Mouse (Mus musculus) lung, adult 18-20 months (tissue): ENCODE results near the gene Mbnl3.

Experiments
- DNase-seq, 2 experiments: peaks; one replicate each; pipeline ENCODE4 v3.0.0; 2022; ENCODE audit warnings: mixed read lengths in 2 of 2

The Mbnl3 gene

DNA sequence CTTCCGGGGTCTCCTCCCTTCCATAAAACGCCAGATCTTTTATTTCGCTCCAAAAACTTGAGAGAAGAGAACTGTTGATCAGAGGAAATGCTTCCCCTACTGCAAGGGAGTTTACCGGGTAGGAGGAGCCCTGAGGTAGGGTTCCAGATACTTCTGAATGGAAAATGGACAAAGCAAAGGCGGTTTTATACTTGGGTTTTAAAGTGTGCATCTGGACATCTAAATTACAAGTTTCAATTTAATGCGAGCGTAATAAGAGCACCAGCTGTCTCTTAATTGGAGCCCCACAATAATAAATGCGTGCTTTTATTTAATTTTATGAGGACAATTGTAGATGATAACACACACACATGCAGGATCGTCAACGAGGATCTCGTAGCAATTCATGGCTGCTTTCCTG, at the start of gene Mbnl3:
Gene Mbnl3 (minus strand): TSS at position 101 of the 400 bp plus-strand sequence.
- no peak for DNase-seq

DNA sequence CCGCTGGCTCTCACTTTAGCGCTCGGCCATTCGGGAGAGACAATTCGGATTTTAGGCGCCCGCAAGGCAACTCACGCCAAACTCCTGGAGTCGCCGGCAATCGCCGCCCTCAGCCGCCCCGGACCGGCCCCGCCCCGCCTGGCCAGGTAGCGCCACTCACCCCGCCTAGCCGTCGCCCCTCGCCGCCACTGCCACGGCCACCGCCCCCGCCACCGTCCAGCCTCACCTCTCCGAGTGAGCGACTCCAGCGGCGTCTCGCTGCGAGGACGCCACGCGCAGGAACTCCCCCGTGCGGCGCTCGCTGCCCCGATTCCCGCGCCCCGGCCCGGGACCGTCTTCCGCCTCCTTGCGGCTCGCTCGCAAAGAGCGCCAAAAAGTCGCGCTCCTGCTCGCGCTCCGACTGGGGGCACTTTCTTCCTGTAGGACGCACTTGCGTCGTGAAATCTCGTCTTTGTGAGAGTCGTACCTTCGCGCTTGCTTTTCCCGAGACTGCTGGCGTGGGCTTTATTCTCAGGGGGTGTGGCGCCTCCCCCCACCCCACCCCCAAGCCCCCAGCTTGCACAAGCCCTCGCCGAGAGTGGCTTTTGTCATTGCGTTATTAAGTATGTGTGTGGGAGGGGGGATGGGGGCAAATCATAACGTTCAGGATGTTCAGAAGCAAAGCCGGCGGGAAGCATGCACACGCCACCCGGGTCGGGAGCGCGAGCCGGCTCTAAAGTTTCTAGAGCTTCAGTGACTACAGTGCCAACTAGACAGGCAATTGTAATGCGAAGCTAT, 596 bp downstream of the Mbnl3 start:
- peak; percentile 26 to 47 for DNase-seq

DNA sequence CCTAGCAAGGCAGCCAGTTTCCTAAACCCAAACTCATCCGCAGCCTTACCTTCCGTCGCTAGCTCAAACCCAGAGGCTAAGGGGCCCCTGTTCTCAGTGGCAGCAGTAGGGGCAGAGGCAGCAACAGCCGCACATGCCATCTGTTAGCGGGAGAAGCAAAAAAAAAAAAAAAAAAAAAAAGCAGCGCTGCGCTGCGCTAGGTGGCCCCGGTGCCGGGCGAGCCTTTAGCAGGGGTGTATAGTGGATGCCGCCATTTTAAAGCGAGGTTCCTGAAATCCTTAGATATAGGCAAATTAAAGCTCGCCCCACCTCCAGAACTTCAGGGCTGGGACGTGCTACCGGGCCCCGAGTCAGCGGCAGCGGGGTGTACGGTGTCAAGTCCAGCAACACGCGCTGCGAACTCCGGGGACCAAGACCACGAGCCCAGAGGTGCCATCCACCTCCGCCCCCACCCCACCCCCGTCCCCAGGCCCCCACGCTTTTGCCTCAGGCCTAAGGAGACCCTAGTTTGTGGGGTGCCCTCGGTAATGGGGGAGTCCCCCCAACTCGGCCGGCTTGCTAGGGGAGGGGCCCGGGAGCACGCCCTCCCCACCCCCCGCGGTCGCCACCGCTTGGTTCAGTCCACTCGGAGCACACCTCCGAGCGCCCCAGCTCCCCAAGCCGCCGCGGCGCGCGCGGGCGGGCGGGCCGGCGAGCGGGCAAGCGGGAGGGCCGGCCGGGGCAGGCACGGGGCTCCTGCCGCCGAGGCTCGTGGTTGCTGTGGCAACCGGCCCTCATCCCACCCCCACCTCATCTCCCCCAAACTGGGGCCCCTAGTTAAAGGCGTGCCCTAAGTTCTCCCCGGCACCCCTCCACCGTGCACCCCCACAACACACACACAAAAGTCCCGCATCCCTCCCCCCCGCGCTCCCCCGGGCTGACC, 1.4 kb downstream of the Mbnl3 start:
- peak; percentile 56 to 63 for DNase-seq

DNA sequence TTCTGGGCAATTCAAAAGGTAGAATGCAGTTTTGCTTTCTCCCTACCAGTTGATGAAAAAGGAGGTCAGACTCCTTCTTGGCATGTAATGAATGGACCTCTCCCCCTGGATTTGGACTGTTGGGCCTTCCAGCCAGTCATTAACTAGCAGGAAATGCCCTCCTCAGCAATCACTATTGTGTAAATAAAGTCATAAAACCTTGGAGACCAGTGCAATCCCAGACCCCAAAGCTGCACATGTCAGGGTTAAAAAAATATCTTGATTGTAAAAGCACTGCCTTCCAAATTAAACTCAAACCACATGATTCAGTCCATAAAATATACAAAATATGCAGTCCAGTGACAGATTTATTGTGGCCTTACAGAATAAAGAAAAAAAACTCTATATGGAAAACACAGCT, 9.3 kb downstream of the Mbnl3 start:
- no peak for DNase-seq

DNA sequence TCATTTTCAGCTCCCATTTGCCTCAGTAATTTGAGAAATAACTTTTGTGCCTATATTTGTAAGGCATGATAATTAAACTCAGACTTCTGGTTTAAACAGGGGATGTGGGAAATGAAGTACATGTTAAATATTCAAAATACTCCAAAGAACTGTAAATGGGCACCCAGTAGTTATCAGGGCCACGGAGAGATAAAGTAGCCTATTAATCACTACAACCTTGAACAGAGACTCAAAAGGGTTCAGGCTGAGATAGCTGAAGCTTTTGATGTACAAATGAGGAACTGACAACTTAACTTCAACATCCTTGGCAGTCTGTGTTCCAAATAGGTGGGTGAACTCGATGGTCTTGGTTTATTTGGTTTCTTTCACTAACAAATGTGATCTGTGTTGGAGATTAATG, 34.4 kb downstream of the Mbnl3 start:
- DNase-seq: no peak

DNA sequence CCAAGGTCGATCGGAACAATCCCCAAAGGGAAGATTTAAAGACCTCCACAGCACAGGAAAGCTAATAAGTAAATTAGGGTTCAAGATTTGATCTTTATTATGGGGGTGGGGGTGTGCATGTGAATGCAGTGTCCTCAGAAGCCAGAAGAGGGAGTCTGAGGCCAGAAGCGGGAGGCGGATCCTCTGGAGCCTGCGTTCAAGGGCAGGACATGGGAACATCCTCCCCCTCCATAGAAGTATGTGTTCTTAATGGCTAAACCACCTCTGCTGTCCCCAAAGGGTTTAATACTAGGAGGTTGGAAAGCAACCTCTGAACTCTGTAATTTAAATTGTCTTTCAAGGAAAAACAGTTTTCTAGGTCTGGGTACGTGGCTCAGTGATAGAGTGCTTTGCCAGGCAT, 34.9 kb downstream of the Mbnl3 start:
- peak; percentile 5 to 16 for DNase-seq

DNA sequence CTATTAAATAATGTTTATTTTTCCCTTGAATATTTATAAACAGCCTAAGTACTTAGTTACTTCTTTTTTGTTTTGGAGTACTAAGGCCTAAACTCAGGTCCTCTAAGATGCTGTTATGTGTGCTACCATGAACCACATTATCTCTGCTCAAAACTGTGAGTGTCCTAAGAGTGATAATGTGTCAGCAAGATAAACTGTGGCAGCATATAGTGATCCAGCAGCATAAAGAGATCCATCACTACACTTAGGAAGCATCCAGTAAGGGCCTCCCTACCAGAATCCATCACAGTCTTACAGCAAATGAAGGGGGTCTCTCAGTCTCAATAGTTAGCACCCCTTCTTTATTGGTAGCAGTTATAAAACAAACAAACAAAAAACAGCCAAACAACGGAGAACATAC, 35.9 kb downstream of the Mbnl3 start:
- DNase-seq: no peak

DNA sequence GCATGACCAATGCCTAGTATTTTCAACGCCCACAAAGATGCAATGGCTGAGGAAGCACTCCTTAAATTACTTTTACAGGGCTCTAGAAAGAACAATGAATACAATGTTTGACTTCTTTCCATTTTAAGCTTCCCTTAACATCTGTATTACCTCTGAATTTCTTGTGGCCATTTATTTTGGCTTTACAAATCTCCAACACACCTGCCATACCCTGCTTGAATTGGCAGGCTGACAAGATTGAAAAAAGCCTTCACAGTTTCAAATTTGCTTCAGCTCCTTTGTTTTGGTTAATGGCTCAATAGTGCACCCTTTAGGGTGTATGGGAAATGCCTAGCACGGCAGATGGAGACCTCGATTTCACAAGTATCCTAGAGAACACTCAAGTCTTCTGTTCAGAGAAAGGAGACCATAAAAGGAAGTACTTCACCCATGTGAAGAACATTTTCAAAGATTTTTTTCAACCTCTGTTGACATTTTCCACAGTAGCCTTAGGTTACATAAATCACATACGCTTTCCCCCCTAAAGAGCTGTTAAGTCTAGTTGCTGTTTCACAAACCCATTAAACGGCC, 36.8 kb downstream of the Mbnl3 start:
- DNase-seq: peak; percentile 10 to 48

DNA sequence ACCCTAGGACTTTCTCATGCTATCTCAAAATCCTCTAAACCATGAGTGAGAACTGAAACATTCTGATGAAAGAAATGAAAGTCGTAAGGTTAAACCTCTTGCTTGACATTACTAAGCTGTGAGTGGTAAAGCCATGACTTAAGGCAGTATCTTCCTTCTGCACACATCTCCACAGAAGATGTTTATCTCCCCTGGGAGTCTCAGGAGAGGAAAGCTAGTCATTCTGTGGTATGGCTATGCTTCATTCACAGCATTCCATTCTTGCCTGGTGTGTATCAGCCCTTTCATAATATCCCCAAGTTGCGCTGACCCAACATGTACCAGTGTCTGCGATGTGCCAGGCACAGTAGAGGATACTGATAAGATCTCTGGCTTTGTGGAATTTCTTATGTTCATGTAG, 38.4 kb downstream of the Mbnl3 start:
- no peak for DNase-seq

DNA sequence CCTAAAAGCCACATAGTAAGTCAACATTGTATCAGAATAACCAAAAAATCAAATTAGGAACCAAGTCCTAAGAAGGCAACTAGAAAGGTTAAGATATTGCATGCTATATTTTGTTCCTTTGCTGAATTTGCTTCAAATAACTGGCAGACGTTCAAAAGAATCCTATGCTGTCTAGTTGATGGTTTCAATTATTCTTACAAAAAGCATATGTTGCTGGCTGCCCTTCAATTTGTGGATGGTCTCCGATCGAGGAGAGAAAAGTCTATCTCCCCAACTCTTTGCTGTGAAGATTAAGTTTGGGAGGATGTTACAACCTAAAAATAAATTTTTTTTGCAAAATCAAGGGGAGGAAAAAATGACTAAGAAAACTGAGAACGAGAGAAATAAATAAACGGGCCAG, 41.6 kb downstream of the Mbnl3 start:
- DNase-seq: no peak

DNA sequence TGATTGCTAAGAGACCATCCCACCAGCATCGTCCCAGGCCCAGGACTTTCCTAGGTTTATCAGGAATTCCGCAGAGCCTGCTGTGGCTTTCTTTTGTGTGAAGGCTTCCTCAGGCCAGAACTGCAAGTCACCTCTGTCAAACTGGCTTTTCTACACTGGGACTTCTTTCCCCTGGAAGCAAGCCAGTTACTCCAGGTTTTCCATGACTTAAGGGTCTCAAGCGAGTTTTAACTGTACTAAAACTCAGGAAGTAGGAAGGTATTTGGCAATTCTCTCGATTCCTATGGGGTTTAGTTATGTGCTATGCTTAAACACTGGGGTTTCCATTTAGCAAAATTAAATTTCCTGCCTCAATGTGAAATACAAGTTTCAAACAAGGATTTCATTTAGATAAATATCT, 57.9 kb downstream of the Mbnl3 start:
- no peak for DNase-seq

DNA sequence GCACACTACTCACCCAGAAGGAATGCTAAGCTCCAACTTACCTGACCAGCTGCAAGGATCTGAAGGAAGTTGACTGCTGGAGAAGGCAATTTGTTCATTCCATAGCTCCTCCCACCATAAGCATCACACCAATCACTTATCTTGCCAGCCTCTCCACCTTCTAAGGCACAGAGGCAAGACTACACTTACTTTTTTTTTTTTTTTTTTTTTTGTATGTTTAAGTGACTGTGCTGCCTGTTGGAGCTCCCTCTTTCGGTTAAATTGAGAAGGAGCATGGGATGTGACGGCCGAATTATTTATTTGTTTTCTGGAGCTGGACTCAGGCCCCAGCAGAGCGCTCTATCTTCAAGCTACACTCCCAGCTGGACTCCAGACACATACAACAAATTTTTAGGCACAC, 60.0 kb downstream of the Mbnl3 start:
- peak; percentile 8 to 36 for DNase-seq

DNA sequence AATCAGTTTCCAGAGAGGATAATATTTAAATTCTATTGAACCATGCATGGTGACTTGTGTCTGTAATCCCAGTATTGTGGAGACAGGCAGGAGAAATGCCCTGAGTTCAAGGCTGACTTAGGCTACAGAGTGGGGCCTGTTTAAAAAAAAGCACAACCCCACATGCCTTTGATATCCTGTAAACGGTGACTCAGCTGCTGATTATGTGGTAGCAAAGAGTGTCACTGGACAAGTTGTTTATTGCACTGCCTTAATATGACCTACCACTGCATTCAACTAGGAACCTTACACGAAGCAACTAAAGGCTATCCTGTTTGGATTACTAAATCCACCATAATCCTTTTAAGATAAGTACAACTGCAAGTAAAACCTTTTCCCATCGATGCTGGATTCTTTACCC, 66.3 kb downstream of the Mbnl3 start:
- DNase-seq: no peak

DNA sequence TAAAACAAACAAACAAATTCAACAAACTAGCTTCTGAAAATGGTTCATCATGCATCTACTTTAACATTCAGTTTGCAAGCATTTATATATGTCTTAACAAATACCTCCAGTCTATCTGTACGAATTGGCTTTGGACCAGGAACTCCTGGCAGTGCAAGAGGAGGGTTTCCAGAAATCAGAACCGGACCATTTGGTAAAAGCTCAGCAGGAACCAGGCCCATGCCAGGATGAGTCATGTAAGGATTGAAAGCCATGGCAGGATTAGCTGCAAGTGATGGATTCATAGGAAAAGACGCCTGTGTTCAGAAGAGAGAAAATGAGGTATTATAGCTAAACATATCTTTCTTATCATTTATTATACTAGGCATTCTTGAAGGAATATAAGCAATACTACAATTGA, 75.0 kb downstream of the Mbnl3 start:
- no peak for DNase-seq

DNA sequence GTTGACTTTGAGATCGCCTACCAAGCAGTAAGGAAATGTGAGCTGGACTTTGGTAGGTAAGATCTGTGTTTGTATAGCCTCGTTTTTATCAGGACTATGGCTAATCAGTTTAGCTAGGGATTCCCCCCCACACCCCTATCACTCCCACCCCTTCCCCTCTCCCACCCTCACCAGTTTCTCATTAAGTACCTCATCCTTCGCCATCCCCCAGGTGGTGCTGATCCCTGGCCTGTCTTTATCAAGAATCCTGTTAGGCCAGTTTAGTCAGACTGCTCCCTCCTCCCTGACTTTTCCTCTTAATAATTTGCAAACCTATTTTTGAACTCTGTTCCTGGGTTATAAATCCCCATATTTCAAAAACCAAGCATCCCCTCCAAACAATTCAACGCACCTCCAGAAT, 103.6 kb downstream of the Mbnl3 start:
- no peak for DNase-seq

DNA sequence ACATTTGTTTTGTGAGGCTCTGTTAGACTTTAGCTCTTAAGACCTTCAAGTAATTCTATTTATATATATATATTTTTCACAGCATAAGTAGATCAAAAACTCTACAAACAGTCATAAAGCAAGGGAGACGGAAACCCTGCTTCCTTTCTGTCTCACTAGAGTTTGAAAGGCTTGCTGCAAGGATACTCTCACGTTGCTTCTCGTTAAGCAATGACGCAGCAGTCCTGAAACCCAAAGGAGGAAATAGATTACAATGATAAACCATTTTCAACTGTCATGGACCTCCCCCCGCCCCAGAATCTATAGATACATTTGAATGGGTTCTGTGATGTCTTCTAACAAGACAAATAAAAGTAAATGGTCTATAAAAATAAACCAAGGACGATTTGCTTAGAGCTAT, 121.4 kb downstream of the Mbnl3 start:
- no peak for DNase-seq

DNA sequence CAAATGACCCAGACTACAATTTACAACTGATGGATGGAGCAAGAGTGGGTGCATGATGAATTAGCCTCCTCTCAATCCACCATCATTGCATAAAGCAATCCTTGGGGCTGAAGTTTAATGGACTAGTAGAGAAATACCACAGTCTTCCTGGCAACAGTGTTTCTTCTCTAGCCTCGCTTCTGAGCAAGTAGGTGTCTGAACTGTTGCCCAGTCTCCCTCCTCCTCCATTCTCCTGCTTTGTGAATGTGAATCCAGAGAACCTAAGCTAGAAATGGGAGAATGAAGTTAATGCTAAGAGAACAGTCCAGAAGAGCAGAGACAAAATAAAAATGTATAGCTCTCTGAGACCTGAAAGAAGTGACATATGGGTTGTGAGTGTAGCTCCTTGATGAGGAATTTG, 122.1 kb downstream of the Mbnl3 start:
- DNase-seq: no peak

DNA sequence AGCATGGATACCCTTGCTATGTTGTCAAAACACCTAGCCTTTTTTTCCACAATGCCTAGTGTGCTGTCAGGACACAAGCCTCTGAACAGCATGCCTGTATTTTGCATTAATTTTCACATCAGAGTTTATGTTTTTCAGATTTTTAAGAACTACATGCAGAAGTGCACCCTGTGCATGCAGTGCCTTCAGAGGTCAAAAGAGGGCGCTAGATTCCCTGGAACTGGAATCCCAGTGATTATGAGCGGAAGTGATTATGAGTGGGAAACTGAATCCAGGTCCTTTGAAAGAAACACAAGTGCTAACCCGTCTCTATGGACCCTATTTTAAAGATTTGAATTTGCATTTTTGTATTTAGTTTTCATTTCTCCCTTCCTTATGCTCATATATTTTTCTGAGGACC, 129.6 kb downstream of the Mbnl3 start:
- DNase-seq: peak; percentile 7 to 32
